Mouse (Mus musculus): Measurements from ENCODE around the gene Xrcc2. TPM values are rescaled to one million over a fixed set of nuclear protein-coding genes. Genes with fewer than 3 reads are reported as not detected.
"Not testable (repeated sequence)": the region's sequence is repeated elsewhere in the genome, so short reads cannot be mapped to it uniquely, and the experiment has no call there.

The Xrcc2 gene
- polyA plus RNA-seq, 2 experiments: 3.1 to 11.7 TPM

DNA sequence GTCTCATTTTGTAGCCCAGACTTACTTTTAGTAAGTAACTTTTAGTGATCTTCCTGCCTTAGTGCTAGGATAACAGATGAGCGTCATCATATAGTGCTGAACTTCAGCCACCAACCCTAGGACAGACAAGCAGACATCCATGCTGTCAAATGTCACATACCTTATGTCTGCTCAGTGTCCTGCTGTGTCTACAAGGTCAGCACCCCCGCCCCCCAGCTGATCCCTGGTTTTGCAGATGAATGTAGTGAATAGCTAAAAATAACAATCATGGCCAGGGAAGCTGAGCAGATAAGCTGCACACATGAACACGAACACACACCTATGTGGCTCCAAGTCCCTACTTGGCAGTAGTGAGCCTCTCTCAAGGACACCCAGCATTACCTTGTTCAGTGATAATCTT, 43.0 kb upstream of the Xrcc2 start:
- TF ChIP-seq POLR2A (IDR thresholded peaks at IDR 0.05; ENCODE audit: borderline replicate concordance, extremely low read depth, insufficient read depth, insufficient read length): no peak
- DNase-seq (ENCODE audit: low spot score) (no peak), ATAC-seq (ENCODE audit: low FRiP score, low read depth) (no peak)
- 74% methylated on average over 3 of the region's 3 CpGs for WGBS
- Histone ChIP-seq H3K27ac (replicated peaks; ENCODE audit: low read depth, low read length) (no peak overlapping the region), H3K4me1 (ENCODE audit: control insufficient read depth, insufficient read depth, low read length) (no peaks in the 10 kb centered on the region), H3K4me3 (replicated peaks; ENCODE audit: low read length) (no peak overlapping the region), H3K9me3 (ENCODE audit: control insufficient read depth, low read length) (no peaks in the 10 kb centered on the region), H3K9ac (ENCODE audit: low read depth, low read length, severe bottlenecking) (no peak overlapping the region), H3K27me3 (ENCODE audit: control insufficient read depth, insufficient read depth, low read length) (no peaks in the 10 kb centered on the region), H3K36me3 (ENCODE audit: control insufficient read depth, insufficient read depth, low read length) (no peaks in the 10 kb centered on the region), H3K4me2 (replicated peaks; ENCODE audit: low read depth, low read length, severe bottlenecking) (no peak overlapping the region)

- Histone ChIP-seq H3K4me3 (replicated peaks; ENCODE audit: low read length) (no peak overlapping the region), H3K9me3 (ENCODE audit: control insufficient read depth, low read length) (no peaks in the 10 kb centered on the region), H3K4me2 (replicated peaks; ENCODE audit: low read depth, low read length, severe bottlenecking) (no peak overlapping the region), H3K27me3 (ENCODE audit: control insufficient read depth, insufficient read depth, low read length) (no peaks in the 10 kb centered on the region), H3K4me1 (ENCODE audit: control insufficient read depth, insufficient read depth, low read length) (no peaks in the 10 kb centered on the region), H3K27ac (replicated peaks; ENCODE audit: low read depth, low read length) (no peak overlapping the region), H3K9ac (ENCODE audit: low read depth, low read length, severe bottlenecking) (no peak overlapping the region), H3K36me3 (ENCODE audit: control insufficient read depth, insufficient read depth, low read length) (no peaks in the 10 kb centered on the region)
- DNase-seq (ENCODE audit: low spot score) (no peak), ATAC-seq (ENCODE audit: low FRiP score, low read depth) (no peak)
- no peak for TF ChIP-seq POLR2A (IDR thresholded peaks at IDR 0.05; ENCODE audit: borderline replicate concordance, extremely low read depth, insufficient read depth, insufficient read length)
Measured at GRCm38 (mm10) chr5:25747904-25748303, 42.3 kb upstream of the Xrcc2 start.

GRCm38 (mm10) chr5:25738902-25739301, 33.3 kb upstream of the Xrcc2 start:
- not testable (repeated sequence) for H3K4me2 ChIP-seq (replicated peaks; ENCODE audit: low read depth, low read length, severe bottlenecking); H3K9ac ChIP-seq (ENCODE audit: low read depth, low read length, severe bottlenecking); ATAC-seq (ENCODE audit: low FRiP score, low read depth); H3K27ac ChIP-seq (replicated peaks; ENCODE audit: low read depth, low read length); DNase-seq (ENCODE audit: low spot score); H3K4me3 ChIP-seq (replicated peaks; ENCODE audit: low read length); H3K9me3 ChIP-seq (ENCODE audit: control insufficient read depth, low read length); H3K27me3 ChIP-seq (ENCODE audit: control insufficient read depth, insufficient read depth, low read length); H3K36me3 ChIP-seq (ENCODE audit: control insufficient read depth, insufficient read depth, low read length); H3K4me1 ChIP-seq (ENCODE audit: control insufficient read depth, insufficient read depth, low read length)
- 89% methylated on average over 1 of the region's 1 CpGs for WGBS

DNA sequence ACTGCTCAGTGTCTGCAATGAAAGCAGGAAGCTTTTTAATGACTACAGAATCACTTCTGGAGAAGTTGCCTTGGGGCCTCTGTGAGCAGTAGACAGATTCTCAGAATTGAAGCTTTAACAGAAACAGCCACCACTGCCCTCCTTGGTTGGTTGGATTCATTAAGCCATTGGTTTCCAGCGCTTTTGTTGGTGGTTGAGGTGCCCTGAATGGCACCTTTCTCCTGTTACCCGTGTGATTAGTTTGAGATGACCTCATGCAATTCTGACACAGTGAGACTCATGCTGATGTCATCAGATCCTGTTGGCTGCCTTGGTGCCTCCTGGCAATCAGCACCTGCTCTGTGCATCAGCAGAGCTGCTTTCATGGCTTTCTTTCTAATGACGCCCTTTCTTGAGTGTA, 32.8 kb upstream of the Xrcc2 start:
- H3K27ac ChIP-seq (replicated peaks; ENCODE audit: low read depth, low read length): no peak overlapping the region
- ATAC-seq (ENCODE audit: low FRiP score, low read depth): no peak

DNA sequence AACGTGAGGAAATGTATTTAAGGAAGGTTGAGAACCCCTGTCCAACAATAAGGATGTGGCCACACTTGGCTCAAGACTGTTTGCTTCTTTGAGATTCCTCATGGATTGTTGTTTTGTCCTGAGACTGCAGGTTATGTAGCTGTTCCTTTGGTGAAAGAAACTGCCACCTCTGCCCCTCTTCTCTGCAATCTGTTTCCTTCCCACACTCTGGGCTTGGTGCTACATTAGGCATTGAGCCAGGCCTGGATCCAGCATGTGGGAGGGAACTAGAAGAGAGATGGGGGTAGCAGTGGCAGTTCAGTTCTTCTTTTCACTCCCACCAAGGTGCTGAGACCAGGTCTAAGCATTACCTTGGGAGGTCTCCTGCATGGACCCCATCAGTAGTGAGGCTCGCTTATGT, 30.2 kb upstream of the Xrcc2 start:
- no peak for TF ChIP-seq POLR2A (IDR thresholded peaks at IDR 0.05; ENCODE audit: borderline replicate concordance, extremely low read depth, insufficient read depth, insufficient read length)
- 79% methylated on average over 2 of the region's 2 CpGs for WGBS
- Histone ChIP-seq H3K4me1 (ENCODE audit: control insufficient read depth, insufficient read depth, low read length) (no peaks in the 10 kb centered on the region), H3K27ac (replicated peaks; ENCODE audit: low read depth, low read length) (no peak overlapping the region), H3K36me3 (ENCODE audit: control insufficient read depth, insufficient read depth, low read length) (no peaks in the 10 kb centered on the region), H3K4me2 (replicated peaks; ENCODE audit: low read depth, low read length, severe bottlenecking) (no peak overlapping the region), H3K27me3 (ENCODE audit: control insufficient read depth, insufficient read depth, low read length) (no peaks in the 10 kb centered on the region), H3K9me3 (ENCODE audit: control insufficient read depth, low read length) (no peaks in the 10 kb centered on the region), H3K4me3 (replicated peaks; ENCODE audit: low read length) (no peak overlapping the region), H3K9ac (ENCODE audit: low read depth, low read length, severe bottlenecking) (no peak overlapping the region)
- no peak for DNase-seq (ENCODE audit: low spot score)
- no peak for ATAC-seq (ENCODE audit: low FRiP score, low read depth)

More for the DNA sequence above, 32.8 kb upstream of the Xrcc2 start:
- DNase-seq (ENCODE audit: low spot score): no peak
- Histone ChIP-seq H3K27me3 (ENCODE audit: control insufficient read depth, insufficient read depth, low read length) (no peaks in the 10 kb centered on the region), H3K4me2 (replicated peaks; ENCODE audit: low read depth, low read length, severe bottlenecking) (no peak overlapping the region), H3K36me3 (ENCODE audit: control insufficient read depth, insufficient read depth, low read length) (no peaks in the 10 kb centered on the region), H3K4me3 (replicated peaks; ENCODE audit: low read length) (no peak overlapping the region), H3K4me1 (ENCODE audit: control insufficient read depth, insufficient read depth, low read length) (no peaks in the 10 kb centered on the region), H3K9me3 (ENCODE audit: control insufficient read depth, low read length) (no peaks in the 10 kb centered on the region), H3K9ac (ENCODE audit: low read depth, low read length, severe bottlenecking) (no peak overlapping the region)
- no peak for TF ChIP-seq POLR2A (IDR thresholded peaks at IDR 0.05; ENCODE audit: borderline replicate concordance, extremely low read depth, insufficient read depth, insufficient read length)
- WGBS: 45% methylated on average over 3 of the region's 3 CpGs

- 4% methylated on average over 1 of the region's 1 CpGs for WGBS
- ATAC-seq (ENCODE audit: low FRiP score, low read depth): no peak
Measured at GRCm38 (mm10) chr5:25734318-25734717, 28.7 kb upstream of the Xrcc2 start.

More at GRCm38 (mm10) chr5:25734318-25734717, 28.7 kb upstream of the Xrcc2 start:
- TF ChIP-seq POLR2A (IDR thresholded peaks at IDR 0.05; ENCODE audit: borderline replicate concordance, extremely low read depth, insufficient read depth, insufficient read length): no peak
- Histone ChIP-seq H3K36me3 (ENCODE audit: control insufficient read depth, insufficient read depth, low read length) (no peaks in the 10 kb centered on the region), H3K4me1 (ENCODE audit: control insufficient read depth, insufficient read depth, low read length) (no peaks in the 10 kb centered on the region), H3K9ac (ENCODE audit: low read depth, low read length, severe bottlenecking) (no peak overlapping the region), H3K4me3 (replicated peaks; ENCODE audit: low read length) (no peak overlapping the region), H3K4me2 (replicated peaks; ENCODE audit: low read depth, low read length, severe bottlenecking) (no peak overlapping the region), H3K27ac (replicated peaks; ENCODE audit: low read depth, low read length) (no peak overlapping the region), H3K9me3 (ENCODE audit: control insufficient read depth, low read length) (no peaks in the 10 kb centered on the region), H3K27me3 (ENCODE audit: control insufficient read depth, insufficient read depth, low read length) (no peaks in the 10 kb centered on the region)
- peak; percentile 42 for DNase-seq (ENCODE audit: low spot score)

All from limb, embryonic 14.5 days (tissue).